Mouse (Mus musculus): ENCODE measurements around the gene Gstm5.
"Not testable (repeated sequence)": the region's sequence is repeated elsewhere in the genome, so short reads cannot be mapped to it uniquely, and the experiment has no call there.

Gstm5 gene

DNA sequence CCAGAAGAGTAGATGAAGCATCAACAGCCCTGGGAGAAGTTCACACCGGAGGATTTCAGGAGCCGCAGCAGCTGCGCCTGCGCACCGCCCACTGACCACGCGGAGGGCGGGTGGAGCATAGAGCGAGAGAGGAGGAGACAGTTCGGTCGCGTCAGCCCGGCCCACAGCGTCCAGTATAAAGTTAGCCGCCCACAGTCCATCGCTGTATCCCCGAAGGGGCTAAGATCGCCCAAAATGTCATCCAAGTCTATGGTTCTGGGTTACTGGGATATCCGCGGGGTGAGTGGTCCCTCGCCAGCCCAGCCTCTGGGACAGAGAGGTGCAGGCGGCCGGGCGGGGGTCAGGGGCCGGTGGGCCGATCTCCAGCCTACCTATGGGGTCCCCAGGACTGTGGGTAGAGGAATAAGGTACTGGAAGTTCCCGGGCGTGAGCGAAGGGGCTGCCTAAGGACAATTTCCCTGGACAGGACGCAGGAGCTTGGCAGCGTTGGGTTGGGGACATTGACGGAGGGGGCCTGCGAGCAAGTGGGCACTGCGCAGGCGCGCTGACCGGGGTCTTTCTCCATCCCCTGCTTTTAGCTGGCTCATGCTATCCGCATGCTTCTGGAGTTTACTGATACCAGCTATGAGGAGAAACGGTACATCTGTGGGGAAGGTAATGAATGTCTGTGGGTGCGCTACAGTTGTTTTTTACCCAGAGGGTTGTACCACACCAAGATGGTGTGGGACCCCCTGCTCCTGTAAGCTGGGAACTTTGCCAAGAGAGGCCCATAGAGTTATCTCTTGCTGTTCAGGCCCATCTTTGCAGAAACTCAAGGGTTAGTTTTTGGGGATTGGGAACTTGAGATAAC lies at the start of gene Gstm5:
TSS of gene Gstm5 (plus strand) at position 102 of the 850 bp plus-strand sequence.
- peak; percentile 82 for DNase-seq (ENCODE audit: low read depth, low spot score)

DNA sequence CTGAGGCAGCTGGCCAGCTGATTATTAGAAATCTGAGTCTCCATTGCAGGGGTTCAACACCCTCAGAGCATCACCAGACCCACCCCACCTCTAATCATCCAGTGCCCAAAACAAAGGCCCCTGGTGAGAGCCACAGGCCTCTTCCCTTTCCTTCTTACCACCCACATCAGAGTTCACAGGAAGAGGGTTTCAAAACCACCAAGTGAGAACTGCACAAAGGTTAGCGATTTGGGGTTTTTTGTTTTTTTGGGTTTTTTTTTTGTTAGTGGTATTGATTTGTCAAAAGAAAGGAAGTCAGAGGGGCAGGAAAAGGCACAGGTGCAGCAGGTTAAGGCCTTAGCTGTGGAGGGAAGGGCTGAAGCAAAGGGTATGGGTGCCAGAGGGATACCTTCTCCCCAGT lies 49.4 kb upstream of the Gstm5 start:
- DNase-seq (ENCODE audit: low read depth, low spot score): no peak

DNA sequence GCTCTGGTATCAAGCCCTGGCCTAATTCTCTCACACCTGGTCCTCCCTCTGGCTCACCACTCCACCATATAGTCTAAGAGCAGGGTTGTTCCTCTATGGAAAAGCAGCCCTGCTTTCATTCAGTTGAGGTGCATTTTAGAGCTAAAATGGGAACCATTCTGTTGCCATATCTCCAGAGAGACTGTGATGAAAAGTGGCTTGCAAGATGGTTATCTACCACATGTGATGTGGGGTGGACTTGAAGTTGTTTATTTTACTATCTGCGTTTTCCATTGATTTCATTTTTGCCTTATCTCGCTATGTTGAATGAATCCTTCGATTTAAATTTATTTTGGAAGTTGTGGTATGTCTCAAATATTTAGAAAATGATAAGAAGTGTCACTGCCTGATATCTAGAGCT lies 48.8 kb upstream of the Gstm5 start:
- no peak for DNase-seq (ENCODE audit: low read depth, low spot score)

DNA sequence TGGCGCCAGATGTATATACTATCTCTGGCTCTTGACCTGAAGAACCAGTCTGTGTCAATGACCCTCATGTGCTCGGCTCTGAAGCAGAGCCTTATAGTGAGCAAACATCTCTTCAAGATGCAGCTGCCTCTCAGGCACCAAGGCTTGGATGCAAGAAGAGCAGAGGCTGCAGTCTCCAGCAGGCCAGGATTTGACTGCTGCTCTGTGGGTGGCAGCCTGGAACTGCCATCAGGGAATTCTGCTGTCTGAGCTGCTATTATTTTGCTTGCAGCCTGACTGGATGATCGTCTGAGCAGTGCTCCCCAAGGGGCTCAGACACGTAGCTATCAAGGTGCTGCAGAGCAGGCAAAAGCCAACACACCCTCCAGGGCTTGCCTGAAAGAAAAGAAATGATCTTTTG lies 47.5 kb upstream of the Gstm5 start:
- no peak for DNase-seq (ENCODE audit: low read depth, low spot score)

DNA sequence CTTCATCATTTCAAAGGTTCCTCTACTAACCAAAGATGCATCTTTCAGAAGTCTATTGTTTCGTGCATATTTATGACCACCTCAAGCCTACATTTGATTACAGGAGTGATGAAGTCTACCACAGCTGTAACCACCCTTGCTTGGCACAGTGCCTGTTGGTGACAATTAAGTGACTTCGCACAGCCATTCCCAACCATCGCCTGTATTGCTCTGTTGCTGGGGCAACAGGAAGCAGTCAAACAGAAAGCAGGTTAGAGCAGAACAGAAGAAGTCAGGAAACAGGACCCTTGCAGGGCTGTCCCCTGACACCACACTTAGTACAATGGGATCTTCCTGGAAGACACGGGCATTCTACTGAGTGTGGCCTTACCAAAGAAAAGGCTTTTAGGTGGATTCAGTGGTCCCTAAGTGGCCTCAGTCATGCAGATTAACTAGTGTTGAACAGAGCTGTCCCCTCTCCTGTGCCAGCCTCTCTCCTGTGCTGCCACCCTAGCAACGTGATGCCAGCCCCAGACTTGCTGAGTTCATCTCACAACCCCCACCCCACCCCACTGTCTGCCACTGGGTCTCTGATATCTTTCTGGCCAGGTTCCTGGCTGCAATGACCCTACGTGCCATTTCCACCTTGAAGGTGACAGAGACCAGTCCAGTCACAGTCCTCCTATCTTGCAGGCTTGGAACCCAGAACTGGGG lies 46.5 kb upstream of the Gstm5 start:
- DNase-seq (ENCODE audit: low read depth, low spot score): no peak

DNA sequence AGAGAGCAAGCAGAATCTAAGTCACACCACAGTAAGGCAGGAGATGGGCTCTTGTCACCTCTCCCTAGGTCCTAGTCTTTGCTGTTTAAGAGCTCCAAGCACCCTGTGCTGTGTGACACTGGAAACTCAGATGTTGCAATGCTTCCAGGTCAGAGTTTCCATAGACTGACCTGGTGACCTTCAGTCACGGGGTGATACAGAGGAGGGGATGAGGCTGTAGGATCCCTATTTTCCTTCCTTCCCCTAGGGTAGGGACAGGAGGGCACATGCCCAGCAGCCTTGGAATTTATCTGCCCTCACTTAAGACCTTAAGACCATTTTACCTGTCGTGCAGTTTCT lies 46.0 kb upstream of the Gstm5 start:
- DNase-seq (ENCODE audit: low read depth, low spot score): no peak

DNA sequence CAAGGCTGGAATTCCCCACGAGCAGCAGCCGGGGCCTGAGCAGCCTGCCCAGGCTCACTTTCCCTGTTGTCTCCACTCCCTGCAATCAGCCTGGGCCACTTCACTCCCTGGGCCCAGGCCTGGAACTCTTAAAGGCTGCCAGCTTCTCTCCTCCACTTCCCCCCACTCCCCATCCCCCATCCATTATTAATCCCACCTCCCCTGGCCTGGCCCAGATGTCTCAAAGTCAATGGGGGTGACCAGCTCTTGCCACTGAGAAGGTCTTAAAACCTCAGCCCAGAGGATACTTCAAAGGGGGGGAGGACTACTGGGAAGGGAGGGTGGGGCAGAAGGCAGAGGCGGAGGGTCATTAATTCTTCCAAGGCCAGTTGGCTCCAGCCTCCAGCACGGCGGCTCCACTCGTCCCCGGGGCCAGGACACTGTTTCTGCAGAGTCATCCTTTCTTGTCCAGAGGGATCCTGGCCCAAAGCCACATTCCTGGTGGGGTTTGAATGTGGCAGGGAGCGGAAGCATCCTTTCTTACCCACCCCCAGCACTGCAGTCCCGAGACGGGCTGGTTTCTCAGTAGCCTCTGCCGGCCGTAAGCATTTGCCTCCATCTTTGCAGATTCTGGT lies 45.1 kb upstream of the Gstm5 start:
- no peak for DNase-seq (ENCODE audit: low read depth, low spot score)

DNA sequence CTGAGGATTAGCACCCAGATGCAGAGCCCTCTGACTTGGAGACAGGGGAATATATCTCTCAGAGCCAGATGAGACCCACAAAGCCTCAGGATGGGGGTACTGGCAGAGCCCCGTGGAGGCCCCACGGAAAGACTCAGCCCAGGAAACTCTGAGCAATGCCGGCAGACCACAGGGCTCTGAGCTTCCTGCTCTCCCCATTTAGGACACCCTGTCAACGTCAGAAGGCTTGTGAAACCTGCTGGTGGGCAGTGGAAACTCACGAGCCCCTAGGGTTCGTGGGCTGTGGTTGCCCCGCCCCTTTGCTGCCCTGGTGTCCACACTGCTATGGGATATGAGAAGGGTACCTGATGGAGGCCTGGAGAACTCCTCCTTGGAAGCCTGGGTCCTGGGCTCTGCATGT lies 42.8 kb upstream of the Gstm5 start:
- DNase-seq (ENCODE audit: low read depth, low spot score): no peak

DNA sequence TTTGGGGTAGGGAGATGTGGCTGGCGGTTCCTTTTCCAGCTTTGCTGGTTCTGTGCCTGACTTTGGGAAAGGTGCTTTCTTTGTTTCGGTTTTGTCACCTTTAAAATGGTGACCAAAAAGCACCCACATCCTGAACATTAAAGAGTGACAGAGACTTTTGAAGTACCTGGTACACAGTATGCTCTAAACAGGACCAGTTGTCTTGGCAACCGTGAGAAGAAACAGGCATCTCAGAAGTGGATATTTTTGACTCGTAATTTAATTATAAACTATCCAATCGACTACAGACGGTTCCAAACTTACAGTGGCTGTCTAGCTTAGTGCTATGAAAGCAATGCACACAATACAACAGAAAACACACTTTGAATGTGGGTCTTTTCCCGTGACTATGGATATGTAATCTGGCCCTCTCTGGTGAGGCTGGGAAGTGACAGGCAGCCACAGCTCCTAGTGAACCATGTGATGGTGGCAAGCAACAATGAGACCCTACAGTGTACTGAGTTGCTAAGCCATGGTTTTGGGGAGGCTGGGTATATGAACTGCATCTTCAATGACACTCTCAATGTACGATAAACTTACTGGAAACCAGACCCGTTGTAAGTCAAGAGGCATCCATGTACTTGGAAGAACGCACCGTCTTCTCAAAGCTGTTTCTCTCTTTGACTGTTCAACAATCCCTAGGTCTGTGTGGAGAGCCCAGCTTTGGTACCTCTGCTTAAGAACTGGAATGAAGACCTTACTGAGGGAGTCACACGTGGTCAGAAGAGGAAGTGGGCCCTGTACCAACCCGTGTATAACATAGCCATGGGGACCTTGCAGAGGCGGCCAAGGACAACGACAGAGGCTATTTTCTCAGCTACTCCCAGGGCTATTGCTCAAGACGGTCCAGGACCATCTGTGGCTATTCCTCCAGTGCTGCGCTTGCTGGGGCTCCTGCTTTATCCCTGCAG lies 42.1 kb upstream of the Gstm5 start:
- no peak for DNase-seq (ENCODE audit: low read depth, low spot score)

DNA sequence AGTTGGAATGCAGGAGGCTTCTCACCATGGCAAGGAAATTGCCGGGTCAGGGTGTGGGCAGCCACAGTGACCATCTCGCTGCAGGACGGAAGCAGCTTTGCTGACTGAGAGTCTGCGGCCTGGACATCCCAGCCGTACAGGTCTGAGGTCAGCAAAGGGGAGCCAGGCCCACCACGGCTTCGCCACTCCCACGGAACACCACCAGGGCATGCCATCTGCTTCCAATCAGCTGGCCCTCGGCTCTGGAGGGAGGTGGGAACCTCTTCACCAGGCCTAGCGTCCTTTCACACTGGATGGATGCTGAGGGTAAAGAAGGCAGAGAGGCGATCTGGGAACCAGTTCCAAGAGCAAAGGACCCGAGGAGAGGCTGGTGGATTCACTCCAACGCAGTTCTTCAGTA lies 40.3 kb upstream of the Gstm5 start:
- no peak for DNase-seq (ENCODE audit: low read depth, low spot score)

DNA sequence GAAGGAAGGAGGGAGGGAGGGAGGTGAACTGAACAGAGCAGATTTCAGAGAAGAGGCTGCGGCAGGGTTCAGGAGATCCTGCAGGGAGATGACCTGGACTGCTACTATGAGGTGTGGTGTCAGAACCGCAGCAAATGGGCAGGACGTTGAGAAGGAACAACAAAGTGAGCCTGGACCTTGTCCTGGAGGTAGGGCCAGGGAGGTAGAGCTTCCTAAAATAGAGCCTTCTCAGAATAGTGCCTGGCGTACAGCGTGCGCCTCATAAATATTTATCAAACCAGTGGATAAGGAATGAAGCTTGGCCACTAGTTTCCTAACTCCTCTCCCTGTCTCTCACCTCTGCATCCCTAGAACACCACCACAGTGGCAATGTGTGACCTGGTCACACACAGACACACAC lies 38.0 kb upstream of the Gstm5 start:
- no peak for DNase-seq (ENCODE audit: low read depth, low spot score)

DNA sequence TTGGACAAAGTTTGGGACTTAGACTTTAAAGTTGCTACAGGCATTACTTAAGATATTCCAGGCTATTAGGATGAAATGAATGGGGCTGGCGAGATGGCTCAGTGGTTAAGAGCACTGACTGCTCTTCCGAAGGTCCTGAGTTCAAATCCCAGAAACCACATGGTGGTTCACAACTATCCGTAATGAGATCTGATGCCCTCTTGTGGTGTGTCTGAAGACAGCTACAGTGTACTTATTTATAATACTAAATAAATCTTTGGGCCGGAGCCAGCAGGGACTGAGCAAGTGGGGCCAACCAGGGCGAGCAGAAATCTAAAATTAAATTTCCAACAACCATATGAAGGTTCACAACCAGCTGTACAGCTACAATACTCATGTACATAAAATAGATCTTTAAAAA lies 34.1 kb upstream of the Gstm5 start:
- not testable (repeated sequence) for DNase-seq (ENCODE audit: low read depth, low spot score)

DNA sequence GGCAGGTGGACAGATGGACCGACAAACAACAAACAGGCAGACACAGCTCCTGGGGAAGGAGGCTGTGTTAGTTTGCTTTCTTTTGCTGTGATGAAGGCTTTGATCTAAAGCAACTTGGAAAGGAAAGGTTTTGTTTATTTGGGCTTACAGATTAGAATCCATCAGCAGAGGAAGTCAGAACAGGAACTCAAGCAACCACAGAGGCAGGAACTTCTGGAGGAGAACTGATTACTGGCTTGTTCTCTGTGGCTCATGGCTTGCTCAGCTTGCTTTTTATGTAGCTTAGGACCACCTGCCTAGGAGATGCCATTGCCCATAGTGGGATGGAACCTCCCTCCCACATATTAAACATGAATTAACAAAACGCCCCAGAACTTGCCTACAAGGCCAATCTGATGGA lies 33.1 kb upstream of the Gstm5 start:
- no peak for DNase-seq (ENCODE audit: low read depth, low spot score)

DNA sequence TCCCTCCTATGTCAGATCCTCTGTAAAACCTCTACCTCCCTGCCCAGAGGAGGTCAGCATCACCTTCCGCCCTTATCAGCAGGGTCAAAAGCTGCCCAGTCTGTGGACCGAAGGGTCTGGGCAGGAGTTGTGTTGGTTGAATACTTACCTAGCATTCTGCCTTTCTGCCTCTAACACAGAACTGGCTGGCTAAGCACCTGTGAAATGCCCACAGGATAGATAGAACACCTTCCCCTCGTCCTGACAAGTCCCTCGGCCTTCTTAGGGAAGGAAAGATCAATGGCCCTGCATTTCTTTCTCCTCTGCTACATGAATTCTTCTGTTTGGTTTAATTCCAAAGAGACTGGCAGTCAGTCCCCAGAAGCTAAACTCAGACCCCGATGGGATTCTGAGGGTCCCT lies 32.1 kb upstream of the Gstm5 start:
- no peak for DNase-seq (ENCODE audit: low read depth, low spot score)

DNA sequence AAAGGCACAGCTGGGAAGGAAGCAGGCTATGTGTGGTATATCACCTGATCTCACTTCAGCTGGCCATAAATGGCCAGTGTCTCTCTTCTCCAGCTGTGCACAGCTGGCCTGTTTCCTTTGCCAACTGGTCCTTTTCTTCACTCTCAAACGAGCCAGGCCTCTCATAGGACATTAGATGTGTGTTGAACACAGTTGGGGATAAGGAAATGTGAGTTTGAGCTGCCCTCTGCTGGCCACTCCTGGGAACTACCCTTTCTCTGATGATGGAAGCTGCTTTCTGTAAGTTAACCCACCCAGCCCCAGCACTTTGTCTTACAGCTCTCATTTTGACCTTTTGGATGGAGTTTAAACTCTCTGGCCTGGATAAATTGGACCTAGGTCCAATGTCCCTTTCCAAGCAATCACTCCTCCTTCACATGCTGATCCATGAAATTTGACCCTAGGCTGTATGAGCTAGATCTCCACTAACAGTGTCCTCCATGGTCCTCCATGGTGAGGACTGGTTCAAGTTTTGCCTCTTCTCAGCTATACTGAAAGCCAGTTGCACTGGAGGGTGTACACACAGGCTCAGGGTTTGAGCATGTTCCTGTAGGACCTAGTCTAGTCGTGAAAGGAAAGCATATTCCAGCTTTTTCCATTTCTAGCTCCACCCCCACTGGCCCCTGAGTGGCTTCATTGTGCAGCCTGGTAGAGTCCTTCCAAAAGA lies 31.6 kb upstream of the Gstm5 start:
- peak; percentile 77 for DNase-seq (ENCODE audit: low read depth, low spot score)

DNA sequence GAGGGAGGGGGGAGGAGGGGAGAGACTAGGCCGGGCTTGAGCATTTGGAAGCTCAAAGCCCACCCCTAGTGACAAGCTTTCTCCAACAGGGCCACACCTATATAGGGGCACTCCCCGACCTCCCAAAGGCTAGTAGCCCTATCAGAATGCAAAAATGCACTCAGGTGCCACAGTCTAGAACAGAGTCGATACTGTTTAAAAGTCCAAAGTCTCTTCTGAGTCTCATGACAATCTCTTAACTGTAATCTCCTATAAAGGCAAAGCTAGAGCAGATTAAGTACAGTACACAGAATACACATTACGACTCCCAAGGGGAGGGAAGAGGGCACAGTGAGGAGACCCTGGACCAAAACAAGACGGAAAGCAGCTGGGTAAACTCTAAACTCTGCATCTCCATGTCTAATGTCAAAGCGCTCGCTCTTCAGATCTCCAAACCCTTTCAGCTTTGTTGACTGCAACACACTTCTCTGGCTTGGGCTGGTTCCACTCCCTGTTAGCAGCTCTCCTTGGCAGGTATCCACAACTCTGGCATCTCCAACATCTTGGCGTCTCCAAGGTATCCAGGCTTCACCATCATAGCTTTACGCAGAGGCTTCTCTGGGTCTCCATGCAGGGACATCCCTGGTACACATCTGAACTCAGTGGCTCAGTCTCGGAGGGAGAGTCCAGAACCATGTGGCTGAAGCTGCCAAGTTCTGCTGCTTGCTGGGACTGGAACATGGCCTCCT lies 30.1 kb upstream of the Gstm5 start:
- DNase-seq (ENCODE audit: low read depth, low spot score): no peak

DNA sequence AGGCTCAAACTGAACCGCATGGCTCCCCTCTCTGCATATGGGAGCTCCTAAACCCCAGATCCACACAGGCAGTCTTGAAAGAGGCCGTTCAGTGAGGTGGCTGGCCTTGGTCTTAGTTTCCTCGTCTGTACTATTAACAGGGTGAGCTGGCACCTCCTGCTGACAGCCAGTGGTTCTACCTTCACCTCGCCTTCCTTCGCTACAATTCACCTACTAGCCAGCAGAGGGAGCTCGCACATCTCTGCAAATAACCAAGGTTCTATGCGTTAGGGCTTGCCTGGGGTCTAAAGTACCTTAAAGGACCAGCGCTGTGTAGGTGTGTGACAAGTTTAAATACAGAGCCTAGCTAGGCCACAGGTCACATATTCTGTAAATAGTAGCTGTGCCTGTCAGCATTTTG lies 28.5 kb upstream of the Gstm5 start:
- DNase-seq (ENCODE audit: low read depth, low spot score): peak; percentile 70

DNA sequence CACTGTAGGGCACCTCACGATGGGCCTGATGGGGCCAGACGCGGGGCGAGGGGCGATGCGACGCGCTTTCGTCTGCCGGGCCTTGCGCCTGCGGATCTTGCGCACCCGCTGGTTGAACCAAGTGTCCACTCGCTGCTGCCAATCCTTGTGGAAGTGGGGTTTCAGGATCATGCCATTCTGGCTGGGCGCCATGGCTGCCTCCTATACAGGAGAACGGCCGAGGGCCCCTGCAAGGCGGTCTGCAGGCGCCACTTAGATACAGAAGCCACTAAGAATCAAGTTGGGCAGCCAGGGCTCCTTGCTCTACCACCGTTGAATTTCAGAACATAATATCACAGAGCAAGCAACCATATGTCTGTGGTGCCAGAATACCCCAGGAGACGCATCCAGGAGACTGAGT lies 27.2 kb upstream of the Gstm5 start:
- DNase-seq (ENCODE audit: low read depth, low spot score): no peak

DNA sequence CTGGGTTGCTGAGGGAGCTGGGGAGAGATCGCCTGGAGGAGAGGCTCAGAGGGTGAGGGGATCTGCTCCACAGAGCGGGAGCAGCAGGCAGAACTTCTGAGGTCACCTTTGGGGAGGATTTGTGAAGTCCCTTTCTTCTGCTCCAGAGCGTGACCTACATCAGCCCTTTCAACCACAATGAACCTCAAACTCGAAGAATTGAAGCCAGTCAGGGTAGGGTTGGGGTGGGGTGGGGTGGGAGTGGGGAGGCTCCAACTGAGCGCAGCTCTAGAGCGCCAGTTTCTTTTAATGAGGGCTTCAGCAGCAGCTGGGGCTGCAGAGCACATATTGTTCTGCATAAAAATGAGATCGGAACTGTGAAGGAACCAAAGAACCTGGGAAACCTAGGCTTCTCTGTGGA lies 26.5 kb upstream of the Gstm5 start:
- no peak for DNase-seq (ENCODE audit: low read depth, low spot score)

DNA sequence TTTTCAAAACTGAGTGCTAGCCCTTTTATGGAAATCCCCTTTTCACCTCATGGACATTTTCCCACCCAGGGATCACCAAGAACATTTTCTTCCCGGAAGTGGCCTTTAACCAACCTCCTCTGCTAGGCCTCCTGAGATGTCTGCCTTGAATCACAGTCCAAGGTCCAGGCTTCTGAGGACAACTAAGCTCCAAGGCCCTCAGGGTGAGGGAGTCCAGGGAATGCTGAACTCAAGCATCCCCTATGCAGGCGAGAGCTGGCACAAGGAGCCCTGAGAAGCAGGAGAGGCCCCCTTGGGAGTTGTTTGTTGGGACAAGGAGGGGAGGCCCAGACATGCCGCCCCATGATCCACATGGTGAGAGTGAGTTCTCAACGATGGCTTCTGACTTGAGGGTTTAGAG lies 25.7 kb upstream of the Gstm5 start:
- DNase-seq (ENCODE audit: low read depth, low spot score): no peak
